ENCODE assay signal across 11 mouse cellular contexts in the genomic region with DNA sequence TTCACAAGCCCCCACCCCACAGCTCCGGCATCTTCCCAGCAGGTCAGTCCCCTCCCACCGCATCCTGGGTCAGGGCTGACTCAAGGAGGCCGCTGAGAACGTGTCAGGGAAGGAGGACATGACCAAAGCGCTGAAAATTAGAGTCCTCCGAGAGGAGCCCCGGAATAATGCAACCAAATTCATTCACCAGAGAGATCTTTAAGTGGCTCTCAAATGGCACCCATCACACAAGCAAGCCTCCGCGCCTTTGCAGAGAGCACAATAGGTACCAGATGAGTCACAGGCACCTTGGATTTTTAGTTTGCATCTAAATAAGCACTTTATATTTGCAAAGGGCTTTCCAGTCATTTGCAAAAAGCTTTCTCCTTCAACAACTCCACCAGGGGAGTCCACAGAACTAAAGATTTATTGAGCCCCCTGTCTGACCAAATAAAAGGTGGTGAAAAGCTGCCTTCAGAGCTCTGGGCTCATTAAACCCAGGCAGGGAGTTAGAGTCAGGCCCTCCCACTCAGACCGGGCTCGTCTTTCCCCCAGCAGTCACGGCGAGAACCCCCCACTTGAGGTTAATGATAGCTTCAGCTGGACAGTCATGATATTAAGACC. TPM values are rescaled to one million over a fixed set of nuclear protein-coding genes. Genes with fewer than 3 reads are reported as not detected.
A peak's percentile ranks its signal among the peaks of the same experiment; 100 is the strongest.
DNase-seq lines count a peak whose midpoint lies in the region; ATAC-seq and TF ChIP-seq lines count a peak whose summit lies in the region.
"Had no signal": no experiment of that assay in that cellular context is flagged by ENCODE, and none has a peak within 500 bp of the region (broad histone marks: within the 10 kb centered on the region; RNA-seq: fewer than 3 reads in every experiment).

No protein-coding gene starts in this region.

- no peak overlapping the region for H3K4me3 ChIP-seq in forebrain, postnatal 0 days (ENCODE audit: low read depth, low read length)
- no peak overlapping the region for H3K4me3 ChIP-seq in midbrain, embryonic 13.5 days (replicated peaks)
- H3K4me3 ChIP-seq: embryonic facial prominence, embryonic 15.5 days; intestine, embryonic 15.5 days had no signal

- DNase-seq in ES-CJ7 (ENCODE audit: low read depth, low spot score), result peak; percentile 91
- peak; percentile 40 for DNase-seq in brain, adult 2 months (ENCODE audit: low read depth, low spot score)
- DNase-seq in forebrain, postnatal 0 days, result peak; percentile 38
- DNase-seq in ovary, postnatal 36 days (ENCODE audit: low spot score), result no peak
- no peak for DNase-seq in left cerebral cortex, postnatal 14 days (ENCODE audit: low spot score in 2 of 2)
- DNase-seq in adrenal gland, postnatal 4 days (ENCODE audit: low spot score in 2 of 2), result no peak

- H3K4me2 ChIP-seq in forebrain, postnatal 0 days (ENCODE audit: low read depth), result no peak overlapping the region
- H3K4me2 ChIP-seq in midbrain, embryonic 13.5 days (replicated peaks), result peak overlapping the region; percentile 37
- H3K4me2 ChIP-seq: embryonic facial prominence, embryonic 15.5 days; intestine, embryonic 15.5 days had no signal

- no peaks in the 10 kb centered on the region for H3K9me3 ChIP-seq in forebrain, postnatal 0 days (ENCODE audit: low read length)
- H3K9me3 ChIP-seq in midbrain, embryonic 13.5 days, result 0 out of 2 replicates have a peak, but pooled peaks cover 6% of the 10 kb centered on the region
- H3K9me3 ChIP-seq: embryonic facial prominence, embryonic 15.5 days; intestine, embryonic 15.5 days had no signal

- ATAC-seq in forebrain, postnatal 0 days, result peak; percentile 15; the same call in 1 of the 2 replicates
- peak; percentile 73 for ATAC-seq in midbrain, embryonic 13.5 days
- ATAC-seq: lung, postnatal 0 days had no signal

- TF ChIP-seq CTCF in forebrain, postnatal 0 days (IDR thresholded peaks at IDR 0.05; ENCODE audit: low read depth), result no peak

- intact Hi-C loops in left cerebral cortex, postnatal 14 days (cut with DNase I), result loop anchor here (10.0 kb wide), 1 partner anchor 175 kb away; no protein-coding TSS in a partner anchor

- no peaks in the 10 kb centered on the region for H3K27me3 ChIP-seq in forebrain, postnatal 0 days (ENCODE audit: insufficient read depth, low read length)
- no peaks in the 10 kb centered on the region for H3K27me3 ChIP-seq in midbrain, embryonic 13.5 days
- H3K27me3 ChIP-seq: embryonic facial prominence, embryonic 15.5 days; intestine, embryonic 15.5 days had no signal

- peaks cover 11% of the 10 kb centered on the region; the same call in 1 of the 2 replicates for H3K4me1 ChIP-seq in forebrain, postnatal 0 days (ENCODE audit: insufficient read depth)
- H3K4me1 ChIP-seq in midbrain, embryonic 13.5 days (replicated peaks), result peaks cover 32% of the 10 kb centered on the region

- no peak overlapping the region for H3K9ac ChIP-seq in forebrain, postnatal 0 days
- H3K9ac ChIP-seq in midbrain, embryonic 13.5 days (replicated peaks), result no peak overlapping the region; the same call in 1 of the 2 replicates
- H3K9ac ChIP-seq: embryonic facial prominence, embryonic 15.5 days; intestine, embryonic 15.5 days had no signal

- no peaks in the 10 kb centered on the region for H3K36me3 ChIP-seq in forebrain, postnatal 0 days (ENCODE audit: insufficient read depth)
- no peaks in the 10 kb centered on the region for H3K36me3 ChIP-seq in midbrain, embryonic 13.5 days
- H3K36me3 ChIP-seq: embryonic facial prominence, embryonic 15.5 days; intestine, embryonic 15.5 days had no signal

- 7% methylated on average over 13 of the region's 13 CpGs for WGBS in forebrain, postnatal 0 days
- WGBS in midbrain, embryonic 13.5 days, result 3% methylated on average over 13 of the region's 13 CpGs

- H3K27ac ChIP-seq in forebrain, postnatal 0 days (ENCODE audit: low read depth, low read length), result no peak overlapping the region
- H3K27ac ChIP-seq in midbrain, embryonic 13.5 days, result 0 out of 2 replicates have a peak overlapping the region, but pooled peaks have one; percentile 39
- H3K27ac ChIP-seq: embryonic facial prominence, embryonic 15.5 days; intestine, embryonic 15.5 days had no signal

RNA-seq across cellular contexts. Expression of gene Drd3, which starts 46.4 kb away (rescaled TPM):
- total RNA-seq in forebrain, postnatal 0 days (2014; rRNA removed), result 0.23 and 0.86 TPM in 2 replicates
- polyA plus RNA-seq in forebrain, postnatal 0 days (2015; fragmentation: Nextera tagmentation; extraction: Ambion mirVana), result not detected in 2 replicates
- not detected in 2 replicates for polyA plus RNA-seq in midbrain, embryonic 13.5 days (2015; fragmentation: Nextera tagmentation; extraction: Ambion mirVana)
- 1 to 10 TPM in 1 of 2 experiments, not detected in 1; 1.0 TPM for total RNA-seq in left cerebral cortex, postnatal 14 days (2021)
- not detected for total RNA-seq in adrenal gland, postnatal 4 days (2021)
- total RNA-seq: gastrocnemius, postnatal 4 days had no signal
- polyA plus RNA-seq: embryonic facial prominence, embryonic 15.5 days; intestine, embryonic 15.5 days; lung, postnatal 0 days had no signal

Comparison
In these comparisons a context has a peak if more than half of its experiments do, and no peak if none do; other contexts are left out.
1. DNase-seq: peak in ES-CJ7 (single experiment), brain, adult 2 months (single experiment) and forebrain, postnatal 0 days (single experiment); none in ovary, postnatal 36 days (single experiment), left cerebral cortex, postnatal 14 days (0 of 2) and adrenal gland, postnatal 4 days (0 of 2).